Mouse (Mus musculus) heart, embryonic 15.5 days (tissue): Measurements from ENCODE around the gene Ndufb6. TPM values are rescaled to one million over a fixed set of nuclear protein-coding genes. Genes with fewer than 3 reads are reported as not detected.

ENCODE experiments used
- ATAC-seq: fragments of 200-750 bp; cut with Nextera tagmentation; replicated peaks from 2 replicates; pipeline ENCODE4 v1.8.0; 2017; ENCODE audit warnings: low read depth, moderate TSS enrichment; ENCODE audit not compliant: insufficient number of reproducible peaks, insufficient read depth, low FRiP score
- H3K27ac ChIP-seq: fragments of 300-500 bp; sonication (generic); 2 replicates; pipeline ENCODE4 v1.5.1; 2015; ENCODE audit warnings: mild to moderate bottlenecking, inconsistent platforms
- H3K27me3 ChIP-seq: fragments of 300-500 bp; sonication (generic); 2 replicates; pipeline ENCODE4 v1.6.1; 2015; ENCODE audit warnings: inconsistent platforms
- H3K36me3 ChIP-seq: fragments of 300-500 bp; sonication (generic); 2 replicates; pipeline ENCODE4 v1.6.1; 2015; ENCODE audit warnings: mild to moderate bottlenecking, inconsistent platforms
- H3K4me1 ChIP-seq: fragments of 300-500 bp; sonication (generic); replicated peaks from 2 replicates; pipeline ENCODE4 v1.6.1; 2015; ENCODE audit warnings: inconsistent platforms
- H3K4me2 ChIP-seq: fragments of 300-500 bp; sonication (generic); 2 replicates; pipeline ENCODE4 v1.6.1; 2015; ENCODE audit warnings: inconsistent platforms, mild to moderate bottlenecking, moderate library complexity
- H3K4me3 ChIP-seq: fragments of 300-500 bp; sonication (generic); 2 replicates; pipeline ENCODE4 v1.5.1; 2015; ENCODE audit warnings: mild to moderate bottlenecking, inconsistent platforms
- H3K9ac ChIP-seq: fragments of 300-500 bp; sonication (generic); 2 replicates; pipeline ENCODE4 v1.6.1; 2015; ENCODE audit warnings: mild to moderate bottlenecking, inconsistent platforms
- H3K9me3 ChIP-seq: fragments of 300-500 bp; sonication (generic); replicated peaks from 2 replicates; pipeline ENCODE4 v1.6.1; 2016; ENCODE audit warnings: inconsistent platforms
- WGBS: fragments of 180-500 bp; shearing (Covaris S2); methylation state at CpG from one replicate; pipeline ENCODE4 v1.1.7; 2015; ENCODE audit warnings: mixed read lengths; 5-methylcytosine and 5-hydroxymethylcytosine counted together
- polyA plus RNA-seq: library from polyadenylated mRNA; unstranded; fragments of >200 nt; fragmentation: Nextera tagmentation; extraction: Ambion mirVana; gene quantifications from 2 replicates; pipeline ENCODE4 v1.2.1, GENCODE M21; 2015

Ndufb6 gene
- polyA plus RNA-seq: 485 and 594 TPM in 2 replicates

- peak within 1 kb of the TSS; percentile 85 for H3K27ac ChIP-seq
- peak; percentile 95 for ATAC-seq
- peak within 1 kb of the TSS; percentile 83 for H3K9ac ChIP-seq
- WGBS: under 1% methylated on average over 36 of the region's 36 CpGs
- peaks cover 12% of the 10 kb centered on the region for H3K4me1 ChIP-seq
- peak within 1 kb of the TSS; percentile 78 for H3K4me3 ChIP-seq
- peaks cover 22% of the 10 kb centered on the region for H3K36me3 ChIP-seq
- H3K9me3 ChIP-seq: no peaks in the 10 kb centered on the region
- H3K4me2 ChIP-seq: peak within 1 kb of the TSS; percentile 83
- no peaks in the 10 kb centered on the region for H3K27me3 ChIP-seq
These were observed at the start of gene Ndufb6 for GRCm38 (mm10) chr4:40279276-40279900. Gene Ndufb6 (minus strand): TSS chr4:40279421.

GRCm38 (mm10) chr4:40327161-40327560 lies 47.9 kb upstream of the Ndufb6 start:
- Histone ChIP-seq H3K36me3 (no peaks in the 10 kb centered on the region), H3K9me3 (no peaks in the 10 kb centered on the region), H3K4me1 (peaks cover 8% of the 10 kb centered on the region; the same call in 1 of the 2 replicates), H3K27me3 (no peaks in the 10 kb centered on the region), H3K4me2 (no peak overlapping the region), H3K27ac (no peak overlapping the region), H3K4me3 (no peak overlapping the region), H3K9ac (no peak overlapping the region)
- no peak for ATAC-seq
- WGBS: 76% methylated on average over 3 of the region's 3 CpGs

DNA sequence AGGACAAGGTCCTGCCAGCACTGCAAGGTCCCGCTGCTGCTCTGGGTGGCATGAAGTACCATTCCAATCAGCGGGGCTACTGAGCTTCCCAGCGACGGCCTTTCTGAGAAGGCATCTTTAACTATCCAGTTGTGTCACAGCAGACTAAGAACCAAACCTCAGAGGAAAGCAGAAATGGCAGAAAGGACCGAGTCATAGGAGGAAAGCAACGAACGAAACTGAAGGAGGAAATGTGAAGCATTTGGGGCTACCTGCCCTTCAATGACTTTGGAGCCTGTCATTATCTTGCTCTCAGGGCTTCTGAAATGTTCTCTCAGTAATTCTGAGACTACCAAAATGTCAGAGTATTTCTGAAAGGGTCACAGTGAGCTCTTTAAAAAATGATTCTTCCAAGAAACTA lies 45.4 kb upstream of the Ndufb6 start:
- no peak for ATAC-seq
- WGBS: 76% methylated on average over 7 of the region's 7 CpGs
- Histone ChIP-seq H3K9me3 (no peaks in the 10 kb centered on the region), H3K27ac (no peak overlapping the region), H3K27me3 (no peaks in the 10 kb centered on the region), H3K9ac (no peak overlapping the region), H3K36me3 (no peaks in the 10 kb centered on the region), H3K4me2 (no peak overlapping the region), H3K4me3 (no peak overlapping the region), H3K4me1 (0 out of 2 replicates have a peak, but pooled peaks cover 2% of the 10 kb centered on the region)

DNA sequence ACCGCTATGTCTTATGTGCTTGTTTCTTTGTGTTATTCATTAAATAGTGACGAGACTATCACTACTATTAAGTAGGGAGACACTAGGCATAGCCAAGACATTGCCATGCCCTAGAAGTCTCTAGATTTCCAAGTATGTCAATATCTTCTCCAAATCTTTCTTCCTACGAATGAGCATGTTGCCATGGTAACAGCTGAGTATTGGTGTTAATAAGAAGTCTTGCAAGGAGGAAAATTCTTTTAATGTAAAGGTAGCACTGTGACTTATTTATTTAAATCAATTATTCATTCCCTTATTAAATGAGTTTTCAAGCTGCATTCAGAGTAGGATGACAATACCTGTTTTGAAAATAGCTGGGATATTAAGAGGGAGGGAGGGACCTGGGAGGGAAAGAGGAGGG lies 38.2 kb upstream of the Ndufb6 start:
- no peak overlapping the region for H3K4me2 ChIP-seq
- ATAC-seq: no peak
- no peaks in the 10 kb centered on the region for H3K9me3 ChIP-seq
- no peaks in the 10 kb centered on the region for H3K36me3 ChIP-seq
- H3K4me1 ChIP-seq: no peaks in the 10 kb centered on the region
- WGBS: 77% methylated on average over 3 of the region's 3 CpGs
- no peak overlapping the region for H3K4me3 ChIP-seq
- H3K27ac ChIP-seq: no peak overlapping the region
- no peaks in the 10 kb centered on the region for H3K27me3 ChIP-seq
- H3K9ac ChIP-seq: no peak overlapping the region

DNA sequence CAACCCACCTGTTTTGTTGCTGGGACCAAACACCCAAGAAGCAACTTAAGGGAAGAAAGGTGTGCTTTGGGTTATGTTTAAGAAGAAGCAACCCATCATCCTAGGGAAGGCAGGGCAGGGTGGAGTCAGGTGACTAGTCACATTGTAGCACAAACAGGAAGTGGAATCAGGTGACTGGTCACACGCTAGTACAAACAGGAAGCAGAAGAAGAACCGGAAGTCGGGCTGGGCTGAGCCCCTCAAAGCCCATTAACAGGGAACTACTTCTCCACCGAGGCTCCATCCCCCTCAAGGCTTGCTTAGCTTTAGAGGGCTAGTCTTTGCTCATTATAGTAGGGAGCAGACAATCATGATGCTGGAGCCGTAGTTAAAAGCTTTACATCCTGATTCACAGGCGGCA lies 33.8 kb upstream of the Ndufb6 start:
- Histone ChIP-seq H3K4me3 (no peak overlapping the region), H3K4me1 (no peaks in the 10 kb centered on the region), H3K4me2 (no peak overlapping the region), H3K9me3 (no peaks in the 10 kb centered on the region), H3K27me3 (no peaks in the 10 kb centered on the region), H3K36me3 (no peaks in the 10 kb centered on the region), H3K27ac (no peak overlapping the region), H3K9ac (no peak overlapping the region)
- WGBS: 69% methylated on average over 6 of the region's 6 CpGs
- ATAC-seq: no peak

GRCm38 (mm10) chr4:40312213-40312612 lies 33.0 kb upstream of the Ndufb6 start:
- Histone ChIP-seq H3K4me1 (no peaks in the 10 kb centered on the region), H3K27me3 (no peaks in the 10 kb centered on the region), H3K27ac (no peak overlapping the region), H3K4me2 (no peak overlapping the region), H3K36me3 (no peaks in the 10 kb centered on the region), H3K9me3 (no peaks in the 10 kb centered on the region), H3K9ac (no peak overlapping the region), H3K4me3 (no peak overlapping the region)
- ATAC-seq: no peak
- 82% methylated on average over 1 of the region's 1 CpGs for WGBS

DNA sequence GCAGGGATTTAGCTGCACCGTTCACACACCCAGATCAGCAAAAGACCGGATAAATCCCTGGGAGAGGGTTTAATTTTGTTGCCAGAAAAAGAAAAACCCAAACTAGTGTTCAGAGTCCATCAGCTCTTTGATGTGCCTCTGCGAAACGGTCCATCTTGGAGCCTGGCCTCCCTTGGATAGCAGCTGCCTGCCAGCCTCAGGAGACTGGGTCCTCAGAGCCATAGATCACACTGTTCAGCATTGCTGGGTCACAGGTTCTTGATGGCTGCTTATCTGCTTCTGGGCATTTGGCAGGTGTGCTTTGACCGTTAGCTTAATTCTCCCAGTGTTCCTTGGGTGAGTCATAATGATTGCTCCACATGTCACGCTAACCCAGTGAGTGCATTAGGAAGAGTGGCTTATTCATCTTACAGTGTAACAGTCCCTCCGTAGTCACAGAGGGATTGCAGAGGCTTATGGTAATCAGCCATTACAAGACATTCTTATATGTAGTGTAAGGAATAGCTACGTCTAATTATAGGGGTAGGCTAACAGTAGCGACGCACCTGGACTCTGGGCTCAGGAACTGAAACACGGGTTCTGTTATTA lies 31.7 kb upstream of the Ndufb6 start:
- no peak for ATAC-seq
- no peaks in the 10 kb centered on the region for H3K27me3 ChIP-seq
- no peak overlapping the region for H3K4me3 ChIP-seq
- no peak overlapping the region for H3K4me2 ChIP-seq
- 76% methylated on average over 11 of the region's 11 CpGs for WGBS
- no peak overlapping the region for H3K9ac ChIP-seq
- no peaks in the 10 kb centered on the region for H3K9me3 ChIP-seq
- H3K27ac ChIP-seq: no peak overlapping the region
- no peaks in the 10 kb centered on the region for H3K4me1 ChIP-seq
- H3K36me3 ChIP-seq: no peaks in the 10 kb centered on the region

DNA sequence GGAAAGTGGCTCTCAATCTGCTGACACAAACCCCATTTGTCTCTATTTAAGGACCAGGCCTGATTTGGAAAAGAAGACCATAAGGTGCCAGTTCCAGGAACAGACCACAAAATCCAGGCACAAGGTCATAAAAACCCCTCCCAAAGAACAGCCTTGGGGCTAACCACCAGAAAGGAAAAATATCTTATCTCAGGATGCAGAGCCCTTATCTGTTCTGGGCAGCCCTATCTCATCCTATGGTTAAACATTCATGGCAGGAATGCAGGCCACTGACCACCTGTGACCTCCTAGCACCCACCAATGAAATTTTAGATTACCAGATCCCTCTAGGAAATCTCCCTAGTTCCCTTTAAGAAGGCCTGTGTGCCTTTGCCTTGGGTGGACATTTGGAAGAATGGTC lies 30.5 kb upstream of the Ndufb6 start:
- no peak overlapping the region for H3K4me3 ChIP-seq
- ATAC-seq: no peak
- H3K9ac ChIP-seq: no peak overlapping the region
- H3K4me1 ChIP-seq: no peaks in the 10 kb centered on the region
- H3K4me2 ChIP-seq: no peak overlapping the region
- no peaks in the 10 kb centered on the region for H3K27me3 ChIP-seq
- H3K9me3 ChIP-seq: no peaks in the 10 kb centered on the region
- no peak overlapping the region for H3K27ac ChIP-seq
- H3K36me3 ChIP-seq: no peaks in the 10 kb centered on the region

GRCm38 (mm10) chr4:40302445-40303125 lies 23.4 kb upstream of the Ndufb6 start:
- no peaks in the 10 kb centered on the region for H3K9me3 ChIP-seq
- no peak overlapping the region for H3K9ac ChIP-seq
- no peaks in the 10 kb centered on the region for H3K36me3 ChIP-seq
- WGBS: 58% methylated on average over 10 of the region's 10 CpGs
- H3K27ac ChIP-seq: no peak overlapping the region
- no peak for ATAC-seq
- peaks cover 2% of the 10 kb centered on the region; the same call in 1 of the 2 replicates for H3K4me1 ChIP-seq
- no peak overlapping the region for H3K4me3 ChIP-seq
- no peak overlapping the region for H3K4me2 ChIP-seq
- H3K27me3 ChIP-seq: peaks cover 4% of the 10 kb centered on the region; the same call in 1 of the 2 replicates

- ATAC-seq: 0 out of 2 replicates have a peak, but pooled peaks have one; percentile 47
- Histone ChIP-seq H3K4me2 (peak overlapping the region; percentile 52), H3K4me3 (peak overlapping the region; percentile 14; the same call in 1 of the 2 replicates), H3K27me3 (peaks cover 4% of the 10 kb centered on the region; the same call in 1 of the 2 replicates), H3K9ac (no peak overlapping the region), H3K9me3 (no peaks in the 10 kb centered on the region), H3K36me3 (no peaks in the 10 kb centered on the region), H3K27ac (no peak overlapping the region), H3K4me1 (peaks cover 2% of the 10 kb centered on the region; the same call in 1 of the 2 replicates)
- WGBS: 10% methylated on average over 16 of the region's 16 CpGs
These were observed 22.0 kb upstream of the Ndufb6 start for GRCm38 (mm10) chr4:40301076-40301789.

- no peak overlapping the region for H3K9ac ChIP-seq
- peaks cover 2% of the 10 kb centered on the region; the same call in 1 of the 2 replicates for H3K4me1 ChIP-seq
- no peak overlapping the region for H3K4me3 ChIP-seq
- H3K9me3 ChIP-seq: no peaks in the 10 kb centered on the region
- no peaks in the 10 kb centered on the region for H3K36me3 ChIP-seq
- no peak overlapping the region for H3K27ac ChIP-seq
- 23% methylated on average over 5 of the region's 5 CpGs for WGBS
- no peak overlapping the region for H3K4me2 ChIP-seq
- ATAC-seq: no peak
- H3K27me3 ChIP-seq: peaks cover 4% of the 10 kb centered on the region; the same call in 1 of the 2 replicates
These were observed 19.9 kb upstream of the Ndufb6 start for GRCm38 (mm10) chr4:40299169-40299568.
